Mouse (Mus musculus): Measurements from ENCODE around the gene Nt5m. TPM values are rescaled to one million over a fixed set of nuclear protein-coding genes. Genes with fewer than 3 reads are reported as not detected.

The Nt5m gene
- total and polyA plus RNA-seq, 3 experiments, result 11.7 to 19.3 (median 14.0) TPM

DNA sequence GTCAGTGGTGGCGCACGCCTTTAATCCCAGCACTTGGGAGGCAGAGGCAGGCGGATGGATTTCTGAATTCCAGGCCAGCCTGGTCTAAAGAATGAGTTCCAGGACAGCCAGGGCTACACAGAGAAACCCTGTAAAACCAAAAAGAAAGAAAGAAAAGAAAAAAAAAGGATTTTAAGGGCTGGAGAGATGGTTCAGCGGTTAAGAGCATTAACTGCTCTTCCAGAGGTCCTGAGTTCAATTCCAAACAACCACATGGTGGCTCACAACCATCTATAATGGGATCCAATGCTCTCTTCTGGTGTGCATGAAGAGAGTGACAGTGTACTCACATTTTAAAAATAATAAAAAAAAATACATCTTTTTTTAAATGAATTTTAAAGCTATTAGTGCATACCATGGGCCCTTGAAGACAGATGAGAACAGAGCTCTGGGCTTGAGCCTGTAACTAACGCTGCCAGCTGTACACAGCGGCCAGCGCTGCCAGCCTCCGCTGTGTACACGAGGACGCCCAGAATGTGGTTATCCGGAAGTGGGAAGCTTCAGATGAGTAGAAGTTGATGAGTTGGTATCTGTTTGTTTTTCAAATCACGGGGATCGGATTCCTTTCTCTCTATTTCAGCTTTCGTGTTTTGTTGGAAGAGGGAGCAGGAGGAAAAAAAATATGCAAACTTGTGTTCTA is 28.6 kb upstream of the Nt5m start:
- no peaks in the 10 kb centered on the region for H3K27me3 ChIP-seq (ENCODE audit: insufficient read depth, low read length)
- ATAC-seq (ENCODE audit: extremely low read depth, insufficient number of reproducible peaks, low FRiP score, poor library complexity, severe bottlenecking), result no peak
- no peak for TF ChIP-seq GATA2 (IDR thresholded peaks at IDR 0.05; ENCODE audit: borderline replicate concordance, low read depth, low read length)
- no peak for TF ChIP-seq TAL1 (conservative IDR thresholded peaks at IDR 0.05; ENCODE audit: low read depth, low read length)
- TF ChIP-seq GATA1 (IDR thresholded peaks at IDR 0.05; ENCODE audit: borderline replicate concordance, low read length), result no peak
- no peak for TF ChIP-seq POLR2AphosphoS5 (IDR thresholded peaks at IDR 0.05; ENCODE audit: insufficient replicate concordance, low read depth, low read length)
- no peak for TF ChIP-seq CTCF (IDR thresholded peaks at IDR 0.05; ENCODE audit: low read depth, low read length)
- H3K36me3 ChIP-seq (replicated peaks), result peaks cover 53% of the 10 kb centered on the region
- H3K9me3 ChIP-seq (replicated peaks), result no peaks in the 10 kb centered on the region
- peak; percentile 38 for DNase-seq (ENCODE audit: low spot score)
- peak overlapping the region; percentile 95 for H3K4me3 ChIP-seq (ENCODE audit: low read depth, low read length)
- H3K4me1 ChIP-seq (ENCODE audit: insufficient read depth, low read depth, low read length), result peaks cover 40% of the 10 kb centered on the region

DNA sequence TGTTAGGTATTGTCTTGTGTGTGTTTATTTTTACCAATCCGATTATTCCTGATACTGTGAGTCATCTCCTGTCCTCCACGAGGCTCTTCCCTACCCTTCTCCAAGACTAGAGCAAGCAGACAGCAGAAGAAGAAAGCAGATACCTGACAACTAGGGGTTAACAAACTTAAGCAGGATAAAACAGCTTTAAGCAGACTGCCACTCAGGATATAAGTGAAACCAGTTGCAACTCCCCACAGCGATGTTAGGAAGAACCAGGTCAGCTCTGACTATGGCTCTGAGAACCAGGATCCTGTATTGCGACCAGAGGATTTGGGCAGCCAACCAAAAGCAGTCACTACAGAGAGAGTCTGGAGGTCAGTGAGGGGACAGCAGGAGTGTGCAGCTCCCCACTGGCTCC is 28.0 kb upstream of the Nt5m start:
- H3K36me3 ChIP-seq (replicated peaks), result peaks cover 53% of the 10 kb centered on the region
- H3K9me3 ChIP-seq (replicated peaks), result no peaks in the 10 kb centered on the region
- H3K4me3 ChIP-seq (ENCODE audit: low read depth, low read length), result peak overlapping the region; percentile 65; the same call in 1 of the 2 replicates
- H3K4me1 ChIP-seq (ENCODE audit: insufficient read depth, low read depth, low read length), result peaks cover 38% of the 10 kb centered on the region
- no peaks in the 10 kb centered on the region for H3K27me3 ChIP-seq (ENCODE audit: insufficient read depth, low read length)
- no peak for TF ChIP-seq TAL1 (conservative IDR thresholded peaks at IDR 0.05; ENCODE audit: low read depth, low read length)
- ATAC-seq (ENCODE audit: extremely low read depth, insufficient number of reproducible peaks, low FRiP score, poor library complexity, severe bottlenecking) (no peak), DNase-seq (ENCODE audit: low spot score) (no peak)

DNA sequence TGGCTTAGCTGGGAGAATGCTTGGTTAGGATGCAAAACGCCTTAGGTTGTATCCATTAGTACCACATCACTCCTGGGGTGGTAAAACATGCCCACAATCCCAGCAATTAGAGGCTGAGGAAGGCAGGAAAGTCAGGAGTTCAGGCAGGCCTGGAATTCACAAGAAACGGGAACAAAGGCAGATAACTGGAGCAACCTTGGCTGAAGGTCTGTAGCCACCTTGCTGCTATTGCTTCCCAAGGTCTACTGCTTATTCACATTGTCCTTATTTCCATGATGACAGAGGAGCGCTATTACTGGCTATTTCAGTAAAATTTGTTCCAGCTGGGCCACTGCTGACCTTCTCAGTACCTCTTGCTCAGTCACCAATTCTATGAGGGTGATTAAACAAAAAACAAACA is 26.0 kb upstream of the Nt5m start:
- Histone ChIP-seq H3K4me1 (ENCODE audit: insufficient read depth, low read depth, low read length) (peaks cover 21% of the 10 kb centered on the region), H3K27me3 (ENCODE audit: insufficient read depth, low read length) (no peaks in the 10 kb centered on the region), H3K36me3 (replicated peaks) (peaks cover 56% of the 10 kb centered on the region), H3K4me3 (ENCODE audit: low read depth, low read length) (no peak overlapping the region), H3K9me3 (replicated peaks) (no peaks in the 10 kb centered on the region)
- DNase-seq (ENCODE audit: low spot score), result no peak
- no peak for ATAC-seq (ENCODE audit: extremely low read depth, insufficient number of reproducible peaks, low FRiP score, poor library complexity, severe bottlenecking)
- TF ChIP-seq GATA2 (IDR thresholded peaks at IDR 0.05; ENCODE audit: borderline replicate concordance, low read depth, low read length), result no peak
- no peak for TF ChIP-seq TAL1 (conservative IDR thresholded peaks at IDR 0.05; ENCODE audit: low read depth, low read length)
- TF ChIP-seq POLR2AphosphoS5 (IDR thresholded peaks at IDR 0.05; ENCODE audit: insufficient replicate concordance, low read depth, low read length), result no peak
- no peak for TF ChIP-seq GATA1 (IDR thresholded peaks at IDR 0.05; ENCODE audit: borderline replicate concordance, low read length)
- no peak for TF ChIP-seq CTCF (IDR thresholded peaks at IDR 0.05; ENCODE audit: low read depth, low read length)

DNA sequence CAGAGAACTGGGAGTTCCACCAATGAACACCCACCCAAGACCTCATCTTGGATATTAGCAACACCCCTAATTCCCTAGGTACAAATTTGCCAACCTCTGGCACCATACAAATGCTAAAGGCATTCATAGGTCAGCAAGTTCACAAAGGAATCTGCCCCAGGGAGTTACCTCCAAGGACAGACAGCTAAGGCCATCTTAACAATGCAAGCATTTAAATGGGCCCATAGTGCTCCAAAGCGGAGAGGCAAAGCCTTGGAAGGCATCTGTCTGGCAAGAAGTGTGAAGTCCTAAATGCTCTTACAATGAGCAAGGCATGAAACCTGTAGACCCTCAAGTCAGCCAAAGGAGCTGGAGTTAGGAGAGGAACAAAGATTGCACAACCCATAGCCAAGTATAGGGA is 24.9 kb upstream of the Nt5m start:
- ATAC-seq (ENCODE audit: extremely low read depth, insufficient number of reproducible peaks, low FRiP score, poor library complexity, severe bottlenecking), result no peak
- Histone ChIP-seq H3K27me3 (ENCODE audit: insufficient read depth, low read length) (no peaks in the 10 kb centered on the region), H3K9me3 (replicated peaks) (no peaks in the 10 kb centered on the region), H3K36me3 (replicated peaks) (peaks cover 61% of the 10 kb centered on the region), H3K4me1 (ENCODE audit: insufficient read depth, low read depth, low read length) (peaks cover 12% of the 10 kb centered on the region), H3K4me3 (ENCODE audit: low read depth, low read length) (no peak overlapping the region)
- TF ChIP-seq TAL1 (conservative IDR thresholded peaks at IDR 0.05; ENCODE audit: low read depth, low read length) (no peak), GATA1 (IDR thresholded peaks at IDR 0.05; ENCODE audit: borderline replicate concordance, low read length) (no peak), GATA2 (IDR thresholded peaks at IDR 0.05; ENCODE audit: borderline replicate concordance, low read depth, low read length) (no peak), POLR2AphosphoS5 (IDR thresholded peaks at IDR 0.05; ENCODE audit: insufficient replicate concordance, low read depth, low read length) (no peak), CTCF (IDR thresholded peaks at IDR 0.05; ENCODE audit: low read depth, low read length) (no peak)
- no peak for DNase-seq (ENCODE audit: low spot score)

DNA sequence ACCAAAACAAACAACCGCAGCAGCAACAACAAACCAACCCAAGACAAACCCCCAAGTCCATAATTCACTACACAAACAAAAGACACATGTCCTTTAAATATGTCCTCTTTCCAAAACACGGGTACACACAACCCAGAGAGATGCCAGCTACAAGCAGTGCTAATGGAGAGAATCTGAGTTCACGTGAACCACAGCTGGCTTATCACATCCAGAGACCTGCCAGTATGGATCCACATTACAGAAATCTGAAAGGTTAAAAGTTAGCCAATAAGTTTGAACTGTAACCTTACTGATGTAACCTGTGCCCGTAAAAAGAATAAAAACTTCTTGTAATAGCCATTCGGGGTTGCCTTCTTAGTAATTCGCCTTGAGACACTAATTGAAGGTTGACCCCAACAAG is 24.3 kb upstream of the Nt5m start:
- no peaks in the 10 kb centered on the region for H3K9me3 ChIP-seq (replicated peaks)
- TF ChIP-seq GATA1 (IDR thresholded peaks at IDR 0.05; ENCODE audit: borderline replicate concordance, low read length) (no peak), TAL1 (conservative IDR thresholded peaks at IDR 0.05; ENCODE audit: low read depth, low read length) (no peak), GATA2 (IDR thresholded peaks at IDR 0.05; ENCODE audit: borderline replicate concordance, low read depth, low read length) (no peak), POLR2AphosphoS5 (IDR thresholded peaks at IDR 0.05; ENCODE audit: insufficient replicate concordance, low read depth, low read length) (no peak), CTCF (IDR thresholded peaks at IDR 0.05; ENCODE audit: low read depth, low read length) (no peak)
- DNase-seq (ENCODE audit: low spot score), result no peak
- H3K4me1 ChIP-seq (ENCODE audit: insufficient read depth, low read depth, low read length), result peaks cover 11% of the 10 kb centered on the region
- H3K36me3 ChIP-seq (replicated peaks), result peaks cover 68% of the 10 kb centered on the region
- H3K27me3 ChIP-seq (ENCODE audit: insufficient read depth, low read length), result no peaks in the 10 kb centered on the region
- no peak for ATAC-seq (ENCODE audit: extremely low read depth, insufficient number of reproducible peaks, low FRiP score, poor library complexity, severe bottlenecking)
- H3K4me3 ChIP-seq (ENCODE audit: low read depth, low read length), result no peak overlapping the region

DNA sequence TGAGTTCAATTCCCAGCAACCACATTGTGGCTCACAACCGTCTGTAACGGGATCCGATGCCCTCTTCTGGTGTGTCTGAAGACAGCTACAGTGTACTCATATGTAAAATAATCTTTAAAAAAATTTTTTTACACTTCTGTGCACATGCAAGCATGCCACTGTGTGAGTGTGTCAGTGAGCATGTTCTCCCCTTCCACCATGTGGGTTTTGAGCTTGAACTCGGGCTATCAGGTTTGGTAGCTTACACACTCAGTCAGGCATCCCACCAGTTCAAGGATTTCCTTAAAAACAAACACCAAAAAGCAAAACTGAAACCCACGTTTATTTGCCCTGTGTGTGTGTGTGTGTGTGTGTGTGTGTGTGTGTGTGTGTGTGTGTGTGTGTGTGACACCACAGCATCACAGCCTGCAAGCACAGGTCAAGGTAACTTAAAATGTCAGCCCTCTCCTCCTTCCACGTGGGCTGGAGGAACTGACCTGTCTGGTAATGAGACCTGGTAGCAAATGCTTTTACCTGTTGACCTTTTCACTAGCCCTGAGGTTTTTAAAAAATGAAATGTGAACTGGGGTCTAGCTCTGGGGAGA is 23.7 kb upstream of the Nt5m start:
- TF ChIP-seq TAL1 (conservative IDR thresholded peaks at IDR 0.05; ENCODE audit: low read depth, low read length), result no peak
- TF ChIP-seq GATA1 (IDR thresholded peaks at IDR 0.05; ENCODE audit: borderline replicate concordance, low read length), result no peak
- TF ChIP-seq POLR2AphosphoS5 (IDR thresholded peaks at IDR 0.05; ENCODE audit: insufficient replicate concordance, low read depth, low read length), result no peak
- no peak for TF ChIP-seq GATA2 (IDR thresholded peaks at IDR 0.05; ENCODE audit: borderline replicate concordance, low read depth, low read length)
- no peak for TF ChIP-seq CTCF (IDR thresholded peaks at IDR 0.05; ENCODE audit: low read depth, low read length)
- ATAC-seq (ENCODE audit: extremely low read depth, insufficient number of reproducible peaks, low FRiP score, poor library complexity, severe bottlenecking), result no peak
- Histone ChIP-seq H3K4me1 (ENCODE audit: insufficient read depth, low read depth, low read length) (peaks cover 11% of the 10 kb centered on the region), H3K36me3 (replicated peaks) (peaks cover 74% of the 10 kb centered on the region), H3K9me3 (replicated peaks) (no peaks in the 10 kb centered on the region), H3K4me3 (ENCODE audit: low read depth, low read length) (no peak overlapping the region), H3K27me3 (ENCODE audit: insufficient read depth, low read length) (no peaks in the 10 kb centered on the region)
- DNase-seq (ENCODE audit: low spot score), result no peak

Measured in G1E (cell line).